Mouse (Mus musculus) spleen, adult 2 months (tissue): ENCODE results near the gene Defb29. TPM values are rescaled to one million over a fixed set of nuclear protein-coding genes. Genes with fewer than 3 reads are reported as not detected.

ENCODE experiments used
- DNase-seq, 2 experiments: peaks; one replicate each; pipeline versions ENCODE4 v3.0.0 to v3.0.0-alpha.2; 2012 to 2021; ENCODE audit warnings: low spot score in 2 of 2, low read depth in 1 of 2
- H3K27ac ChIP-seq: fragments of 200-500 bp; 2 replicates; pipeline ENCODE4 v1.5.1; 2012; ENCODE audit warnings: low read length, inconsistent platforms; ENCODE audit not compliant: insufficient read depth
- H3K27me3 ChIP-seq: fragments of 200-500 bp; 2 replicates; pipeline ENCODE4 v1.6.1; 2012; ENCODE audit warnings: mild to moderate bottlenecking, moderate library complexity, low read length, inconsistent platforms; ENCODE audit not compliant: control insufficient read depth, insufficient read depth
- H3K36me3 ChIP-seq: fragments of 200-500 bp; 2 replicates; pipeline ENCODE4 v1.6.1; 2012; ENCODE audit warnings: mild to moderate bottlenecking, low read length, inconsistent platforms; ENCODE audit not compliant: control insufficient read depth, insufficient read depth
- H3K4me1 ChIP-seq: fragments of 200-500 bp; 2 replicates; pipeline ENCODE4 v1.6.1; 2011; ENCODE audit warnings: inconsistent platforms; ENCODE audit not compliant: control insufficient read depth, insufficient read depth, insufficient read length
- H3K4me3 ChIP-seq: fragments of 200-500 bp; 2 replicates; pipeline ENCODE4 v1.5.1; 2011; ENCODE audit warnings: mild to moderate bottlenecking, inconsistent platforms; ENCODE audit not compliant: insufficient read depth, insufficient read length; ENCODE audit errors: extremely low read depth
- CTCF ChIP-seq: fragments of 200-500 bp; IDR thresholded peaks from 2 replicates; pipeline ENCODE4 v1.5.1; 2011; ENCODE audit warnings: mild to moderate bottlenecking, inconsistent platforms; ENCODE audit not compliant: insufficient read depth, insufficient read length, insufficient replicate concordance; ENCODE audit errors: extremely low read depth
- POLR2A ChIP-seq: fragments of 200-500 bp; IDR thresholded peaks from 2 replicates; pipeline ENCODE4 v1.6.1; 2011; ENCODE audit warnings: low read depth, low read length, inconsistent platforms
- WGBS: fragments of 180-500 bp; shearing (Covaris S2); methylation state at CpG from one replicate; pipeline ENCODE4 v1.1.7; 2018; 5-methylcytosine and 5-hydroxymethylcytosine counted together
- polyA plus RNA-seq: library from polyadenylated mRNA; depleted of rRNA; stranded (reverse); fragments of >200 nt; gene quantifications from 2 replicates; pipeline ENCODE4 v1.2.3, GENCODE M21; 2012

Defb29 gene
- polyA plus RNA-seq, 1 experiment = not detected

- DNase-seq = no peak
- Histone ChIP-seq H3K36me3 (no peaks in the 10 kb centered on the region), H3K27ac (no peak within 1 kb of the TSS), H3K4me1 (no peaks in the 10 kb centered on the region), H3K27me3 (no peaks in the 10 kb centered on the region), H3K4me3 (no peak within 1 kb of the TSS)
- TF ChIP-seq CTCF (no peak), POLR2A (no peak)
- 62% methylated on average over 11 of the region's 11 CpGs for WGBS
These were observed 32.4 kb upstream of the Defb29 start, which contains the start of gene Defb21 for GRCm38 (mm10) chr2:152572114-152572794. Gene Defb21 (plus strand): TSS chr2:152572744.

DNA sequence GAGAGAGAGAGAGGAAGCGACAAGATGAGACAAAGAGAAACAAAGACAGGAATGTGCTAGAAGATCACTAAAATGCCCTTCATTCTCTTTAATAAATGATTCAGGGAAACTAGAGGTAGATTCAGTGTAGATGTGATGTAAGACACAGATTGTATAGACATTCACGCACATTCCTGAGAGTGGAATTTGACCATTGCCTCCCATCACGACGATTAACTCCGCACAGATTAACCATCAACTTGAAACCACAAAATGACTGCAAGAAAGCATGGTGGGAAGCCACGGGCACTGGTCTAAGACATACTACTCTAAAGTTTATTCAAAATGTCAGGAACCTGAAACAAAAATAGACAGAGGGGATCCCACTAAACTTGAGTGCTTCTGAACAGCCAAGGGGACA lies 30.4 kb upstream of the Defb29 start:
- 58% methylated on average over 6 of the region's 6 CpGs for whole genome bisulfite sequencing
- H3K4me1 ChIP-seq = no peaks in the 10 kb centered on the region
- H3K4me3 ChIP-seq = no peak overlapping the region
- no peak overlapping the region for H3K27ac ChIP-seq
- H3K27me3 ChIP-seq = no peaks in the 10 kb centered on the region
- no peak for DNase-seq
- no peaks in the 10 kb centered on the region for H3K36me3 ChIP-seq
- no peak for TF ChIP-seq CTCF
- no peak for TF ChIP-seq POLR2A

DNA sequence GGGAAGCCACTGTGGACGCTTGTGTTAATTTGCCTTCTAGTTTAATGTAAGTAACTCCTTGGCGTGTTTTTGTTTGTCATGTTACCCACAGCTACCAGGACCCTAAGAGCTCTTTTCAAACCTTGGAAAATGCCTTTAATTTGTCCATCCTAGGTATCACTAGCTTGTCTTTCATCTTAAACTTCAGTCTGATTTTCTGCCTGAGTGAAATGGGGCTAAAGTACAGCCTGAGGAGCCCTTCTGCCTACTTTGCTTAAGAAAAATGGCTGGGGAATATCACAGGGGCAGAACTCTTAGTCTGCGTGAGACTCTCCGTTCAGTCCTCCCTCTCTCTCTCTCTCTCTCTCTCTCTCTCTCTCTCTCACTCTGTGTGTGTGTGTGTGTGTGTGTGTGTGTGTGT lies 30.0 kb upstream of the Defb29 start:
- 86% methylated on average over 4 of the region's 4 CpGs for WGBS
- Histone ChIP-seq H3K4me1 (no peaks in the 10 kb centered on the region), H3K4me3 (no peak overlapping the region), H3K27ac (no peak overlapping the region), H3K36me3 (no peaks in the 10 kb centered on the region), H3K27me3 (no peaks in the 10 kb centered on the region)
- TF ChIP-seq POLR2A (no peak), CTCF (no peak)
- DNase-seq = no peak

GRCm38 (mm10) chr2:152569038-152569437 lies 29.1 kb upstream of the Defb29 start, which contains the start of gene Gm17416:
Gene Gm17416 (plus strand): TSS chr2:152569338.
- Histone ChIP-seq H3K27me3 (no peaks in the 10 kb centered on the region), H3K36me3 (no peaks in the 10 kb centered on the region), H3K4me1 (no peaks in the 10 kb centered on the region), H3K4me3 (no peak within 1 kb of the TSS), H3K27ac (no peak within 1 kb of the TSS)
- no peak for DNase-seq
- TF ChIP-seq CTCF (no peak), POLR2A (no peak)
- WGBS = 82% methylated on average over 5 of the region's 5 CpGs

GRCm38 (mm10) chr2:152556655-152557054 lies 16.8 kb upstream of the Defb29 start:
- WGBS = 26% methylated on average over 7 of the region's 7 CpGs

DNA sequence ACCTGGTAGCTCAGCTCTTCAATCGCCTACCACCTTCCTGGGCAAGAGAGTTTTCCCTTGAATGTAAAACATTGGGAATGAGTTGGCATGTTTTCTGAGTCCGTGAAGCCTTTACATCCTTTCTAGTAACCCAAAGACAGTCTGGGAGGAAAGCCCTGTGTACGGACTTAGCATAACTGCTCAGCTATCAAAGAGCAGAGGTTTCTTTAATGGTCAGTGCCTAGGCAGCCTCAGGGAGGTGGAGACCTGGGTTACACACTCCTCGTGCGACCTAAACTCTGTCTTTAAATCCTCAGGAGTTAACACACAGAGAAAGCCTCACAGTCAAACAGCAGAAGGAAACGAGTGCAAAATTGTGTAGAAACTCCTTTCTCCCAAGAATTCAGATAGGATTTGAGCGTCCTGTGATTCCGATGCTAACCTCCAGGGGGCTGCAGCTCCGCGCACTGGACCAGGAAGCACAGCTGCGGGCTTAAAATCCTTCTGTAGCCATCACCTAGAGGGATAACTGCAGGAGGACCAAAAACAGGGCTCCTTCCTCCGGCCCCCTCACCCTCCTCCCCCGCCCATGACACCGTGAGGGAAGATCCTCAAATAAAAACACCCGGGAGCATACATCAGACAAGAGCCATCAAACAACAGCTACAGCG lies 14.0 kb upstream of the Defb29 start:
- no peak for TF ChIP-seq POLR2A
- peak; percentile 40; the same call in 1 of the 2 replicates for TF ChIP-seq CTCF
- DNase-seq = no peak
- Histone ChIP-seq H3K36me3 (no peaks in the 10 kb centered on the region), H3K27me3 (no peaks in the 10 kb centered on the region), H3K4me3 (no peak overlapping the region), H3K4me1 (no peaks in the 10 kb centered on the region), H3K27ac (no peak overlapping the region)
- 22% methylated on average over 16 of the region's 16 CpGs for WGBS

More at GRCm38 (mm10) chr2:152556655-152557054, 16.8 kb upstream of the Defb29 start:
- H3K4me3 ChIP-seq = no peak overlapping the region
- TF ChIP-seq CTCF (no peak), POLR2A (no peak)
- H3K27me3 ChIP-seq = no peaks in the 10 kb centered on the region
- no peak for DNase-seq
- H3K36me3 ChIP-seq = no peaks in the 10 kb centered on the region
- no peaks in the 10 kb centered on the region for H3K4me1 ChIP-seq
- no peak overlapping the region for H3K27ac ChIP-seq

GRCm38 (mm10) chr2:152548124-152548523 lies 8.2 kb upstream of the Defb29 start:
- TF ChIP-seq POLR2A (no peak), CTCF (no peak)
- DNase-seq = no peak
- H3K27ac ChIP-seq = no peak overlapping the region

More at GRCm38 (mm10) chr2:152548124-152548523, 8.2 kb upstream of the Defb29 start:
- WGBS = 80% methylated on average over 5 of the region's 5 CpGs
- Histone ChIP-seq H3K27me3 (no peaks in the 10 kb centered on the region), H3K4me3 (no peak overlapping the region), H3K4me1 (no peaks in the 10 kb centered on the region), H3K36me3 (no peaks in the 10 kb centered on the region)
